Mouse (Mus musculus) megakaryocyte, adult 5-6 weeks (primary cell): Measurements from ENCODE around the gene Dnmbp. TPM values are rescaled to one million over a fixed set of nuclear protein-coding genes. Genes with fewer than 3 reads are reported as not detected.

Source experiments
- ATAC-seq: 2 replicates; pipeline ENCODE4 v1.8.0; 2016; ENCODE audit warnings: mild to moderate bottlenecking, inconsistent platforms; ENCODE audit not compliant: poor library complexity, severe bottlenecking
- total RNA-seq, 2 experiments: library from RNA; stranded (forward) in 1 of 2; stranded (reverse) in 1 of 2; fragments of 153-499, 151-499 nt in 1 of 2; fragments of 221-1000, 200-1000 nt in 1 of 2; gene quantifications; 2 replicates each; pipeline versions ENCODE4 v1.2.3 to v1.2.4; 2015 to 2017

The Dnmbp gene
- total RNA-seq, 2 experiments from 2014 or later: 5.4 to 9.7 TPM

- ATAC-seq: no peak
These were observed 24.6 kb downstream of the Dnmbp start for GRCm38 (mm10) chr19:43915431-43915830.

- ATAC-seq: no peak
These were observed 25.0 kb downstream of the Dnmbp start for GRCm38 (mm10) chr19:43914986-43915385.

GRCm38 (mm10) chr19:43912775-43913486 lies 27.1 kb downstream of the Dnmbp start:
- ATAC-seq: no peak

- peak; percentile 66 for ATAC-seq
These were observed 33.5 kb downstream of the Dnmbp start for GRCm38 (mm10) chr19:43906492-43906891.

- ATAC-seq: peak; percentile 56
These were observed 34.0 kb downstream of the Dnmbp start for GRCm38 (mm10) chr19:43905985-43906384.

- no peak for ATAC-seq
These were observed 34.9 kb downstream of the Dnmbp start for GRCm38 (mm10) chr19:43905136-43905535.

- no peak for ATAC-seq
These were observed 35.7 kb downstream of the Dnmbp start for GRCm38 (mm10) chr19:43904327-43904726.

- ATAC-seq: no peak
These were observed 37.1 kb downstream of the Dnmbp start for GRCm38 (mm10) chr19:43902887-43903286.

GRCm38 (mm10) chr19:43900690-43901089 lies 39.3 kb downstream of the Dnmbp start:
- no peak for ATAC-seq

GRCm38 (mm10) chr19:43898547-43898946 lies 41.4 kb downstream of the Dnmbp start:
- ATAC-seq: peak; percentile 79

- no peak for ATAC-seq
These were observed 43.5 kb downstream of the Dnmbp start for GRCm38 (mm10) chr19:43896441-43896840.

- ATAC-seq: no peak
These were observed 44.0 kb downstream of the Dnmbp start for GRCm38 (mm10) chr19:43895951-43896350.

- ATAC-seq: no peak
These were observed 45.2 kb downstream of the Dnmbp start for GRCm38 (mm10) chr19:43894821-43895220.

GRCm38 (mm10) chr19:43894070-43894469 lies 45.9 kb downstream of the Dnmbp start:
- ATAC-seq: no peak

GRCm38 (mm10) chr19:43890487-43890886 lies 49.5 kb downstream of the Dnmbp start:
- ATAC-seq: no peak

GRCm38 (mm10) chr19:43887725-43888124 lies 52.3 kb downstream of the Dnmbp start:
- no peak for ATAC-seq

GRCm38 (mm10) chr19:43887242-43887641 lies 52.7 kb downstream of the Dnmbp start:
- no peak for ATAC-seq

GRCm38 (mm10) chr19:43886371-43887099 lies 53.5 kb downstream of the Dnmbp start:
- no peak for ATAC-seq

GRCm38 (mm10) chr19:43884668-43885498 lies 55.1 kb downstream of the Dnmbp start:
- peak; percentile 89 for ATAC-seq

GRCm38 (mm10) chr19:43882895-43883573 lies 57.0 kb downstream of the Dnmbp start:
- no peak for ATAC-seq

GRCm38 (mm10) chr19:43881615-43882014 lies 58.4 kb downstream of the Dnmbp start:
- ATAC-seq: no peak
